Mouse (Mus musculus) gastrocnemius, postnatal 14 days (tissue): ENCODE measurements at regions not wholly inside any gene's neighbourhood (a gene's known extent, or its start where the extent isn't known, plus 50 kb on each side); places are given as distances from the start of the nearest gene placed in this dataset.
A peak's percentile ranks its signal among the peaks of the same experiment; 100 is the strongest.

ENCODE experiments used
- DNase-seq: peaks from one replicate; pipeline ENCODE4 v3.0.0; 2021; ENCODE audit warnings: mixed read lengths
- intact Hi-C: fragments of 180-260 bp; cut with DNase I; formaldehyde crosslinking; loops from one replicate; pipeline ENCODE4 v1.15.1; 2025; ENCODE audit warnings: low total_unique reads

DNA sequence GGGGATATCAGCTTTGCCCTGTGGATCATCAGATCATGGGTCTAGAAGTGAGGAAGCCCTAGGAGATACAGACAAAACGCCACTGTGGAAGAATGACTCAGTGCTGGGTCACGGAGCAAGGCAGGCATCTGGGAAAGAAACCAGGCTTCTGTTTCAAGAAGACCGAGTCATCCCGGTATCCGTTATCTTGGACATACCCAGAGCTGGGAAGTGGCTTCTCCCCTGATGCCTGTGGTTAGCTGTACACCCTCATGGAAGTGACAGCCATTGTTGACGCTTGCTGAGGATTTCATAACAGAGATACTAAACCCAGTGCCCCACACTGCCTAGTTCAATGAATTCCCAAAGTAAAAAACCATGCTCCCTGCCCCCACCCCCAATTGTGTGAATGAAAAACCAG is 171.6 kb upstream of the Dkk2 start:
- intact Hi-C loops: no loop called here
- no peak for DNase-seq

DNA sequence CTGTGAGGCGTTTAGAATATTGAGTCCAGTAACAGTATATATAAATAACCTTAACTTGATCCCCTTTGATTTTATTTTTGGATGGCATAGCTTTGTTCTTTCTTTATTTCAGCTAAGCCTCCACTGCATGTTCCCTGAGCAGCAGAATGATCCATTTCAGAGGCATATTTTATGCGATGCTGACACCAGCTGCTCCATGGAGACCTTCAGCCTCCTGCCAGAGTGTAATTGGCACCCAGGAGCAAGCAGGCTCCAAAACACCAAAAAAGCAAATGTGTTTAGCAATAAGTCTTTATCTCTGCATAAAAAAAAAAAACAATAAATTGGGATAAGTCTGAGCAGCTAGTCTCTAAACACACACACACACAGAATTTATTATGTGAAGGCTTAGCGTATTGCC is 170.7 kb upstream of the Dkk2 start:
- DNase-seq: no peak
- intact Hi-C loops: no loop called here

DNA sequence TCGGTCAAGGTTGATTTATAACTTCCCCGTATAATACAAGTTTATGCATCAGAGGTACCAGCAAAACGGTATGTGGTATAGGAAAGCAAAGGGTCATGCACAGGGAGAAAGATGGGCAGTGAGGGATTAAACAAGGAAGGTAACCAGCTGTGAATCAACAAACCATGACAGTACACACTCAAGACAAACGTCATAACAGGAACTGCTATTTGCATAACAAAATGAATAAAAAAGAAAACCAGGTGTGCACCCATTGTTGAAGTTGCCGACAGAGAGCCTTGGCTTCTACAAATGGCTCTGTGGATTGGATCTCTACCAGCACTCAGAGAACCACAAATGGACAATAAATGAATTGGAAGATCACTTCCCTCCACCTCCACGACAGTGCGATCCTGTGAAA is 170.1 kb upstream of the Dkk2 start:
- DNase-seq: no peak
- intact Hi-C loops: no loop called here

DNA sequence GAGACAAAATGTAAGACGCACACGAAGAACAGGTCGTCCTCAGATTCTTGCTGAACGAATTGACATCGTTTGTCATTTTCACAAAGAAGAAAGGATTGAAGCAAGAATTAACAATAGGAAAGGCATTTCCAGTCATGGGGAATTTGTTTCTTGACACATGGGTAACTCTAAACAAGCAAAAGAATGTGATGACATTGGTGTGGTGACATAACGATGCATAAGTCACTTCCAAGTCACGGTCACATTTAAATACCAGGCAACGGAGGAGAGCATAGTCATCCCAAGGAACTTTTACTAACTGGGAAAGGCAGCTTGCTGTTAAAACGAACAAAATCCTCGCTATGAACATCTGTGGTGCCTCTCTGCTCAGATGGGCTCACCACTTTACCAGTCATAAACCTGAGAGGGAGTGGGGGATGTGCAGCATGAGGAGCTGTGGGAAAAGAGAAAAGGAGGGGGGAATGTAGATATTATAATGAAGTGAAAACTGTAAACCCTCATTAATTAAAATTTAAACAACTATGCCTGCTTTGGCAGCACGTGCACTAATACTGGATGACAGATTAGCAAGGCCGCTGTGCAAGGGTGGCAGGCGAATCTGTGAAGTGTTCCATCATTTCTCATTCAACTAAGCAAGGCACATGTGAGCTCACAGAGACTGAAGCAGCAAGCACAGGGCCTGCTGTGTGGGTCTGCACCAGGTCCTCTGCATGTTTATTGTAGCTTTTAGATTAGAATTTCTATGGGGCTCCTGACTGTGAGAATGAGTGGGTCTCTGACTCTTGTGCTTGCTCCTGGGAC is 167.2 kb upstream of the Dkk2 start:
- DNase-seq: no peak
- intact Hi-C loops: no loop called here

DNA sequence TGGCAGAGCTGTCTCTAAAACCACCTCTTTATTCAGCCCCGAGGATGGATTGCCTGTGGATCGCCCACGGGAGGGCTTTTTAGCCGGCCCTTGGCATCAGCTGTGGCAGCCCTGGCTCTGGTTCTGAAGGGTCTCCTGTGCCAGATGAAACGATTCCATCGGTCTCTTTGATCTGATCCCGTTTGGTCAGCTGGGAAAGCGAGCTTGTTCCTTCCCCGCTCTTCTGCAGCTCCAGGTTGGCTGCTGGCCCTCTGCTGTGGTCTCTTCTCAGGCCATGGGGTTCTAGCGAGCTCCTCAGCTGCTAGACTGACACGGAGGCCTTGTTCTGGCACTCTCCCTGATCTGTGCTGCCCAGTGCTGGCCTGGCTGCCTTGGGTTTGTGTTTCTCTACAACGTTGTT is 165.6 kb upstream of the Dkk2 start:
- intact Hi-C loops: no loop called here
- peak; percentile 74 for DNase-seq

DNA sequence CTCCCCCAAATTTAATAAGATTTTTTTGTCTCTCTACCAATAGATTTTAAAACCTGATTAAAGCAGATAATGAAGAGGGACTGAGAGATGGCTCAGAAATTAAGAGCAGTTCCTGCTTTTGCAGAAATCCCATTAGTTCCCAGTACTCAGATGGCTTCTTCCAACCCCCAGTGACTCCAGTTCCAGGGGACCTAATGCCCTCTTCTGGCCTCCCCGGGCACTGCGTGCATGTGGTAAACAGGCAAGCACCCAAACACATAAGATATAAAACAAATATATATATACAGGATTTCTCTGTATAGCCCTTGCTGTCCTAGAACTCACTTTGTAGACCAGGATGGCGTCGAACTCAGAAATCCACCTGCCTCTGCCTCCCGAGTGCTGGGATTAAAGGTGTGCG is 163.9 kb upstream of the Dkk2 start:
- no peak for DNase-seq
- intact Hi-C loops: no loop called here

DNA sequence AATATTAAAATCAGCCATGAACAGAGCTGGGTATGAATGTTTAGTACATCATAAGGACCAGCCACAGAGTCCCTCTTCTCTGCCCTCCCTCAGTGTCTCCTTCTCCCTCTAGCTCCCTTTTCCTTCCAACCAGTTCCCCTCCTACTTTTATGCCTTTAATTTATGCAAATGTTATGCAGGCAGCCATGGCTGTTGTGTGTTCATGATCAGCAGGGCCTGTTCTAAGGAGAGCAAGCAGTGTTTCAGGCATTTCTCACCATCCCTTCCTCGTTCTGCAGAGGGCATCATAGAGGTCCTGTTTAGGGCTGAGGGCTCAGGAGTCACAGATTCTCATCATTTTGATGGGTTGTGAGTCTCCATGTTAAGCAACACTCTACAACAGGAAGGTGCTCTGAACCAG is 162.4 kb upstream of the Dkk2 start:
- no peak for DNase-seq
- intact Hi-C loops: no loop called here

DNA sequence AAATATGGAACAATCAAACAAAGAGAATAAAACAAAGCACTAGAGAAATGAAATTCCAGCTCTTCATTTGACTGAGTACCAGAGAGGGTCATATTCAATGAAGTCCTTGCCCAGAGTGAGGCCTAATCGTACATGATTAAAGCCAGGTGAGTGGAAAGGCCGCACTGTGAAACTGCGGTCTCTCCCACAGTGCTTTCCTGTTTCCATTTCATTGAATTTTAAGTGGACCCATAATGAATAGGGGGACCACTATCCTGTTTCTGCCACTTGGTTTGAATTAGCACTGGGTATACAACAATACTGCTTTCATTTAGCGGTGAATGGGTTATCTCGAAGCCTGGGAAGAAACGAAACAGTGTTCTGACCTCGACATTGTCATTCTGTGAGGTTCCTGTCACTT is 144.2 kb upstream of the Dkk2 start:
- no peak for DNase-seq
- intact Hi-C loops: no loop called here

DNA sequence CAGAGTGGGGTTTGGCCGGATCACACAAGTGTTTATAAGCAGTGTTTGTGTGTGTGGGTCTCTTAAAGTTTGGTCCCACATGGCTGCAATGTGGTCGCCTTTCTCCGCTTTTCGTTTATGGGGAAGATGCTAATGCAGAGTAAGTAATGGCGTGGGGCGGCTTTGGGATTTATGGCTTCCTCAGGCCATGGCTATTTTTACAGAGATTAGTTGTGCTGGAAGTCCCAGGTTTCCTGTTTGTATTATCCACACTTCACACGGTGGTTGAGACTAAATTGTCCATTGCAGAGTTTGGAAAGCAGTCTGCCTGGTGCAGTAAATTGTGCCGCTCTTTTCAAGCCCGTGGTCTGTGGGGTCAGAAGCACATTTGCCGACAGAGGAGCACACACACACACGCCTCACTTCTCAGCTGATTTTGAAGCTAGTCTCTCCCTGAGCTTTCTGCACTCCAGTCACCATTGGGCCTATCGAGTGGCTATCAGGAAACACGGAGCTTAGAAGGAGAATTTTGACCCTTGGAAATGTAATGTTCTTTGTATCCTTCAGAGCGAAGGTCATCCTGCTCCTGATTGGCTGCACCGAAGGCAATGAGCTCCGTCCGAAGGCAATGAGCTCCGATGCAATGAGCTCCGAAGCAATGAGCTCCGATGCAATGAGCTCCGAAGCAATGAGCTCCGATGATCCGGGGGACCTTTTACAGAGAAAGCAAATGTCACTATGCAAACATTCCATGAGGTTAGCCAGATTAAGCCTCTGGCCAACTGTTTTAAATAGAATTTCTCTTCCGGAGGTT is 142.9 kb upstream of the Dkk2 start:
- no peak for DNase-seq
- intact Hi-C loops: no loop called here

DNA sequence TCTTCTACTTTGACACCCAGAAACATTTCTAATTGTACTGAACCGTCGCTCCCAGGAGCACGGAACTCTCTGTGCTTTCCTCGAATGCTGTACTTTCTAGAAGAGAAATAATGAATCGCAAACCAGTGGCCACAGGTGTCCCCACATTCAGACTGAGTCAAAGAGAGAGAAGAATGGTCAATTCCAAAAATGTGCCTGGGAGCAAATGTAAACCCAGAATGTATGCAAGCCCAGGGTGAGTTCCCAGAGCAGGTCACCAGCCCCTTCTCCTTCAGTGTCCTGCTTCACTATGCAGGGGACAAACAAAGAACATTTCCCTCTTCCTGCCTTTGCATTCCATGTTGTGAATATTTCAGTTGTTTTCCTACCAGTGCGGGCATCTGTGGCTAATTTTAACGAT is 141.7 kb upstream of the Dkk2 start:
- no peak for DNase-seq
- intact Hi-C loops: no loop called here

DNA sequence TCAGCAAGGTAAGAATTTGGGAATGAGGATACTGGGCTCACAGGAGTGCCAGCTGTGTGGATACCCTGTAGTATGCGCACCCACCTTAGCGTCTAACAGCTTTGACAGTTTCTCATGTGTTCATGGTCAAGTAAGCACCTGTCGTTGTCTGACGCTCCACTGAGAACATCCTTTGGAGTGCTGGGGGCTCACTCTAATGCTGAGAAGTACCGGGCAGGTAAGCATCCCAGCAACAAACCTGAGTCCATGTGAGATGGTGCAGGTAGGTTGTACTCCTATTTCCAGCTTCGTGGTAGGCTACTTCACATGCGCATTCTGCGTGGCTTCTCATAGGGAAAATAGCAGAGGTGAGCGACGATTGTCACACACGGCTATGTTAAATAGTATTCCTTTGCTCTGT is 129.3 kb upstream of the Dkk2 start:
- intact Hi-C loops: no loop called here
- DNase-seq: no peak

DNA sequence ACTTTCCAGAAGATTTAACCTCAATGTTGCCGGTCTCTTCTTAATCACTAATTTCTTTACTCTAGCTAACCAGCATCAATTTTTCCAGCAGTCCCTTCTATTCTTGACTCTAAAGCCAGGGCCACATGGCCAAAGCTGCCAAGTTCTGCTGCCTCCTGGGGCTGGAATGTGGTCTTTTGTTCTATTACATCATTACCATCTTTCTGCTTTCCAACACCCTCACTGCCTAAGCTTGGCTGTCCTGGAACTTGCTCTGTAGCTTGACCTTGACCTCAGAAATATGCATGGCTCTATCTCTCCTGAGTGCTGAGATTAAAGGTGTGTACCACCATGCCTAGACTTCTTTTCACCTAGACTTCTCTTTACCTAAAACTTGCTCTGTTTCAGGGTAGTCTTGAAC is 124.5 kb upstream of the Dkk2 start:
- DNase-seq: no peak
- intact Hi-C loops: no loop called here

DNA sequence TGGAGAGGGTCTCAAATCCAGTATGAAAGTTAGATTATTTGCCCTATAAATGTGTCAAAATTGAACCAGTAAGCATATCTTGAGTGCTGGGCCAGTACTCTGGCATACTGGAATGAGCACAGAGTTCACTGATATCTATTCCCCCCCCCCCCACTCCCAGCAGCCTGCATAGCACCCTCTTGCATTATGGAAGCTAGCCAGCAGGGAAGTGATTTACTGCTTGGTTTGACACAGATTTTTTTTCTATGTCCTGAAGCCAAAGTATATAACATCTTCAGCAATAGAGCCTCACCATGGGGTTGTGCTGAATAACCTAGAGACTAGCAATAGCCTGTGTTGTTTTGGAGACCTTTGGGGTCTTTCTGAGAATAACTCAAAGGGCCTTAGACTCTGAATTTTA is 123.5 kb upstream of the Dkk2 start:
- DNase-seq: no peak
- intact Hi-C loops: no loop called here

DNA sequence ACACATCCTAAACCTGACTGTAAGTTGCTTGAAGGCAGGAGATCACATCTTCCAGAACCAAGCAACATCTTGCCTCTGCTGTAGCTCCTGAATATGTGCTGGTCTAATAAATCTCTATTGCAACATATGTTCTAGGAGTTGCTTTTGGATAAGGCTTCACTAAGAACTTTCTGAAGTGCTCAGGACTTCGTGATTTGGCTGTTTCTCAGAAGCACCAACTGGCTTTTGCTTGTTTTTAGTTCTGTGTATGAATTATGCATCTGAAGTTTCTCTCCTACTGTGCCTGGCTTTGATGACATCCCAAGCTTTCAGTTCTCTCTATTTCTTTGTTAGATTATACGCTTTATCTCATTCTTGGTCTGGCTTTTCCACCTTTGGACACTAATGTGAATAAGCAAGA is 122.2 kb upstream of the Dkk2 start:
- intact Hi-C loops: no loop called here

DNA sequence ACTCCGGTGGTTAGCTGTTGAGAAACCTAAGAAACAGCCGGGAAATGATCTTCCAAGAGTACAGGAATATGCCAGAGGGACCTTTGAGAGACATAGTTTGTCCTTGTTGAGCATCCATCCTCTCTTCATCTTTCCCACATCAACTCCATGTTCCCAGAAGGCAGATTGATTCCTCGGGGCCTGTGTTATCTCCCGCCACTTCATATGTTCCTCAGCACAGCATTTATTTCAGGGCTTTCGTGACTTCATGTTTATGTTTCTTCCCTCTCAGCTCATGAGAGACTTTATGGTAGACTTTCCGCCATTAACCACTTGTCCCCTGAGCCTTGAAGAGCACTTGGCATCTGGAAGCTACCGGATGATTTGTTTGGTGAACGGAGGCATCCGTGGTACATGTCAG is 120.1 kb upstream of the Dkk2 start:
- intact Hi-C loops: no loop called here
- DNase-seq: no peak

More for the DNA sequence above, 122.2 kb upstream of the Dkk2 start:
- no peak for DNase-seq

DNA sequence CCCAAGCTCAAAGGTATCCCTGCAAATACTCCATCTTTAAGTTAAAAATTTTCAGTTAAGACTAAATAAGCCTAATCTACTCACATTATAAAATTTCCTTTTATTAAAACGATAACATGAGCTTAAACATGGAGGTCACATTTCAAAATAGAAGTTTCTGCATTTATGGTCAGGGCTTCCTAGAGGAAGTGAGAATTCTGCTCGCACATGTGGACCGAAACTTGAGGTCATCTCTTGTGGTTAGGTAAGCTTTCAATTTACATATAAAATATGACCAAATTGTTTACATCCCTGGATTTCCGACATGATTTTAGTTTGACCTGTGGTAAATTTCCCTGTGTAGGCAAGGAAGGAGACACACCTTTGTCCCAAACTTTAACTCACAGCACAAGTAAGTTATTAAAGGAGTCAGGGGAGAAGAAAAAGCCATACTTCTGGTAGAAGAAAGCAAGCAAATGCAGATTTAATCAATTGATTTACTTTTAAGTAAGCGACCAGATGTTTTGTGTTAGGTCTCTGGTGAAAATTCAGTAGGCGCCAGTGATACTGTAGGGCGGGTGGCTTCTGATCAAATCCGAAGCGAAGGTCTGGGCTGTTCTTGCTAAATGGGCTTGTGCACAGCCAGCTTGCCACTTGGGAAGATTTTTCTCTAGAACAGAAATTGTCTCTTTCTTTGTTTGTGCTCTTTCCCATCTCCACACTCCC is 119.5 kb upstream of the Dkk2 start:
- DNase-seq: no peak
- intact Hi-C loops: no loop called here

DNA sequence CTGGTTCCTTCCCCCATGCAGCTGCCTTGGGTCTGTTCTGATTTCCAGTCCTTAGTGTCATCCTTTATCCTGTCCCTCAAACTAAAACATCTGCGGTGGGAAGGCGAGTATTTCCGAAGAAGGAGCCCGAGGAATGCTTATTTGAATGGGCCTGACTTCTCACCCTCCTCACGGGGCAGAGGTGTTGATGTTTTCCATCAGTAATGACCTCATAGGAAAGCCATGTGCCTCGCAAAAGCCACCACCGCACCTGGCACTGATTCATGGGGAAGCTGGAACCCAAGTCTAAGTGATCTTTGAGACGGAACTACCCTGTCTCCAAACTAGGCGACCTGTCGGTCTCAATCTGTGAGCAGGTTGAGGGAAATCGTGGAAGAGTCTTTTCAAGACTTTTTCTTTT is 117.8 kb upstream of the Dkk2 start:
- DNase-seq: no peak
- intact Hi-C loops: no loop called here

DNA sequence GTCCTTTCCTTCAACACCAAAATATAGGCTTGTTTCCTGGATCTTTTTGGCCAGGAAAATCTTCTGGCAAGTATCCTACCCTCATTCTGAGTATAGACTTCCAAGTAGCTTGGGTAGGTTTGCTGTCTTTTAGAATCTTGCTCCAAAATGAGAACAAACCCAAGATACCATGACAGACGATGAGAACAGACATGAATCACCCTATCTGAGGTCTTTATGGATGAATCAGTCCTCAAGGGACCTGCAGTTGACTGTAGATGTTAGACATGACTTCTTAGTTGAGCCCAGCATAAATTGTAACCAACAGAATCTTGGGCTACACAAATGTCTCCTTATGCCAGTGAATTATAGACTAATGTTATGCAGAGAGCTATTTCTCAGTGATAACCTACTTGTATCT is 114.3 kb upstream of the Dkk2 start:
- DNase-seq: no peak
- intact Hi-C loops: loop anchor here (10.0 kb wide), 1 partner anchor 114 kb away; the partner anchor contains the start of gene Dkk2

DNA sequence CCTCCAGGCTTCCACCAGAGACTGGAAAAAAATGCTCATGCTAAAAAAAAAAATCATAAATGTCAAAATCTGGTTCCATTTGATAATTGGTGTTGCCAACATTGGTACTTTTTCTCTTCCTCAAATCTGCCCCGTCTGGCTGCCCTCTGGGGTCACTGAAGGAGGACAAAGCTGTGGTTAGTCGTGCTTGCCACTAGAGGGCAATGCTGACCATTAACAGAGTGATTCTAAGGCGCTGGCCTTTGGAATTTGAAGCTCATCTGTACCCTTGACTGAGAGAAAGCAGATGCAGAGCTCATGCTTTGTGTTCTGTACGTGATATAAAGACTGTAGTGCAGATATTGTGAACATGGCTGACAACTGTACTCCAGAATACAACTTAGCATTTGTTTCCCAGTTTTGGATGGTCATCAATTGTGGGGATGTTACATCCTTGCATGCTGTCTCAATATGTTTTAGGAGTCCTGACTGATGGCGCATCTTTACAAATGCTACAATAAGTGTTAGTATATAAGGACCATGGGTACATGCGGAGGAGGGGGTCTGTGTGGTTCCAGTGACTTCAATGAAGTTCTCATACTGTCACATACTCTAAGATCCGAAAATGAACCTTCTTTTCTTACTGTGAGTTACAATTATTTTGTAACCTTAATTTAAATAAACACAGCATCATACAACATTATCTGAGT is 109.0 kb upstream of the Dkk2 start:
- DNase-seq: peak; percentile 39
- intact Hi-C loops: loop anchor here (10.0 kb wide), 1 partner anchor 109 kb away; the partner anchor contains the start of gene Dkk2

DNA sequence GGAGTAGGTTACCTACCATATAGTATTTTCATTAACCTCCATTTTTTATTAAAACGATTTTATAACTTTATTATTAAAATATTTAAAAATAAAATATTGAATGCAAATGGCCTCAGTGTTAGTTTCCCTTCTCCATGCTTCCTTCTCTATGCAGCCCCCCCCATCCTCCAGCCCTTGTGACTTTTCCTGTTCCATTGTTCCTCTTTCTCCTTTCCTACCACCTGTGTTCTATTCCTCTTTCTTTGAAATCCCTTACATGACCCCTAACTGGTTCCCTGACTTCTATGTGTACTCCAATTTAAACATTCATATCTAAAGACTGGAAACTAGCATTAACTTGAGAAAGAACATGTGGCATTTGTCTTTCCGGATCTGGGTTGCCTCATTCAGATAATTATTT is 101.8 kb upstream of the Dkk2 start:
- intact Hi-C loops: no loop called here
- DNase-seq: no peak
